ENCODE assay signal across 9 mouse cellular contexts in genomic region chr2:160593035-160593434, GRCm38 (mm10). TPM values are rescaled to one million over a fixed set of nuclear protein-coding genes. Genes with fewer than 3 reads are reported as not detected.
DNase-seq lines count a peak whose midpoint lies in the region; ATAC-seq and TF ChIP-seq lines count a peak whose summit lies in the region.
"Had no signal": no experiment of that assay in that cellular context is flagged by ENCODE, and none has a peak within 500 bp of the region (broad histone marks: within the 10 kb centered on the region; RNA-seq: fewer than 3 reads in every experiment).

No protein-coding gene starts in this region.

- ATAC-seq in hindbrain, embryonic 11.5 days (ENCODE audit: low FRiP score) = no peak
- no peak for ATAC-seq in hindbrain, embryonic 16.5 days
- peak; percentile 55 for ATAC-seq in common myeloid progenitor, adult 5-6 weeks (replicated peaks; ENCODE audit: low read depth, poor library complexity, severe bottlenecking)
- ATAC-seq in heart, postnatal 0 days (ENCODE audit: insufficient read depth, low read depth) = no peak; the same call in 1 of the 2 replicates
- peak; percentile 47 for ATAC-seq in monocyte, adult 5-6 weeks (replicated peaks; ENCODE audit: insufficient number of reproducible peaks, low FRiP score, low TSS enrichment, poor library complexity, severe bottlenecking)

- no peak for TF ChIP-seq EP300 in heart, postnatal 0 days (IDR thresholded peaks at IDR 0.05; ENCODE audit: low read depth)

- TF ChIP-seq CTCF in heart, postnatal 0 days (IDR thresholded peaks at IDR 0.05; ENCODE audit: low read depth) = peak; percentile 94

- H3K4me3 ChIP-seq in hindbrain, embryonic 11.5 days (ENCODE audit: low read depth, low read length) = no peak overlapping the region
- no peak overlapping the region for H3K4me3 ChIP-seq in hindbrain, embryonic 16.5 days (ENCODE audit: low read length)
- H3K4me3 ChIP-seq in heart, postnatal 0 days (ENCODE audit: low read depth, low read length) = no peak overlapping the region
- H3K4me3 ChIP-seq: embryonic facial prominence, embryonic 15.5 days had no signal

- no peak overlapping the region for H3K4me2 ChIP-seq in hindbrain, embryonic 11.5 days (replicated peaks; ENCODE audit: low read depth, low read length)
- H3K4me2 ChIP-seq in hindbrain, embryonic 16.5 days (ENCODE audit: low read length) = no peak overlapping the region
- H3K4me2 ChIP-seq in heart, postnatal 0 days (ENCODE audit: low read depth, low read length) = no peak overlapping the region
- H3K4me2 ChIP-seq: embryonic facial prominence, embryonic 15.5 days had no signal

- H3K4me1 ChIP-seq in hindbrain, embryonic 11.5 days (replicated peaks; ENCODE audit: control insufficient read depth, insufficient read depth, low read length) = no peaks in the 10 kb centered on the region
- no peaks in the 10 kb centered on the region for H3K4me1 ChIP-seq in hindbrain, embryonic 16.5 days (ENCODE audit: control insufficient read depth, insufficient read depth, low read depth, low read length)
- no peaks in the 10 kb centered on the region for H3K4me1 ChIP-seq in heart, postnatal 0 days (ENCODE audit: control insufficient read depth, insufficient read depth)

- H3K9me3 ChIP-seq in hindbrain, embryonic 11.5 days (ENCODE audit: control insufficient read depth, low read length) = no peaks in the 10 kb centered on the region
- no peaks in the 10 kb centered on the region for H3K9me3 ChIP-seq in hindbrain, embryonic 16.5 days (ENCODE audit: control insufficient read depth, low read length)
- no peaks in the 10 kb centered on the region for H3K9me3 ChIP-seq in heart, postnatal 0 days (replicated peaks; ENCODE audit: control insufficient read depth, low read length)
- H3K9me3 ChIP-seq: embryonic facial prominence, embryonic 15.5 days had no signal

- no peaks in the 10 kb centered on the region; the same call in 1 of the 2 replicates for H3K27me3 ChIP-seq in hindbrain, embryonic 11.5 days (ENCODE audit: control insufficient read depth, insufficient read depth, low read length)
- H3K27me3 ChIP-seq in hindbrain, embryonic 16.5 days (replicated peaks; ENCODE audit: control insufficient read depth, insufficient read depth, low read length) = peaks cover 2% of the 10 kb centered on the region; the same call in 1 of the 2 replicates
- H3K27me3 ChIP-seq in heart, postnatal 0 days (ENCODE audit: control insufficient read depth, insufficient read depth, low read length) = peaks cover 4% of the 10 kb centered on the region; the same call in 1 of the 2 replicates
- H3K27me3 ChIP-seq: embryonic facial prominence, embryonic 15.5 days had no signal

- H3K36me3 ChIP-seq in hindbrain, embryonic 11.5 days (ENCODE audit: control insufficient read depth, insufficient read depth, low read length) = no peaks in the 10 kb centered on the region
- H3K36me3 ChIP-seq in hindbrain, embryonic 16.5 days (ENCODE audit: control insufficient read depth, insufficient read depth, low read length) = no peaks in the 10 kb centered on the region
- no peaks in the 10 kb centered on the region for H3K36me3 ChIP-seq in heart, postnatal 0 days (replicated peaks; ENCODE audit: control insufficient read depth, insufficient read depth, low read length)
- H3K36me3 ChIP-seq: embryonic facial prominence, embryonic 15.5 days had no signal

- no peak overlapping the region for H3K9ac ChIP-seq in hindbrain, embryonic 11.5 days (ENCODE audit: low read depth, low read length)
- H3K9ac ChIP-seq in hindbrain, embryonic 16.5 days (ENCODE audit: low read depth, low read length) = no peak overlapping the region
- H3K9ac ChIP-seq in heart, postnatal 0 days (replicated peaks; ENCODE audit: low read depth, low read length) = no peak overlapping the region
- H3K9ac ChIP-seq: embryonic facial prominence, embryonic 15.5 days had no signal

- H3K27ac ChIP-seq in hindbrain, embryonic 11.5 days (ENCODE audit: low read depth, low read length) = no peak overlapping the region
- no peak overlapping the region for H3K27ac ChIP-seq in hindbrain, embryonic 16.5 days (ENCODE audit: low read depth, low read length)
- no peak overlapping the region for H3K27ac ChIP-seq in heart, postnatal 0 days (ENCODE audit: low read depth)
- H3K27ac ChIP-seq: embryonic facial prominence, embryonic 15.5 days had no signal

- peak; percentile 83 for DNase-seq in hindbrain, embryonic 11.5 days (ENCODE audit: low spot score)
- peak; percentile 64 to 91 for DNase-seq in adrenal gland, adult (ENCODE audit: inconsistent age in 2 of 2, low spot score in 1 of 2)
- DNase-seq in heart, postnatal 0 days (ENCODE audit: low spot score) = no peak
- DNase-seq in left cerebral cortex, adult 18-20 months (ENCODE audit: low spot score in 2 of 2) = peak; percentile 77 to 86
- peak; percentile 90 for DNase-seq in testis, postnatal 10 days (ENCODE audit: low spot score)

- WGBS in hindbrain, embryonic 11.5 days = 0% methylated on average over 2 of the region's 2 CpGs
- WGBS in hindbrain, embryonic 16.5 days = 5% methylated on average over 2 of the region's 2 CpGs
- WGBS in heart, postnatal 0 days = 9% methylated on average over 2 of the region's 2 CpGs

RNA-seq across cellular contexts. Expression of gene Top1, which starts 52.7 kb away (rescaled TPM):
- 106 and 123 TPM in 2 replicates for polyA plus RNA-seq in hindbrain, embryonic 11.5 days (2014; fragmentation: Nextera tagmentation; extraction: Ambion mirVana)
- polyA plus RNA-seq in hindbrain, embryonic 16.5 days (2015; fragmentation: Nextera tagmentation; extraction: Ambion mirVana) = 55.7 and 58.3 TPM in 2 replicates
- 160 and 201 TPM in 2 replicates for total RNA-seq in common myeloid progenitor, adult 5-6 weeks (2017)
- total RNA-seq in heart, postnatal 0 days (2014; rRNA removed; ENCODE audit: low replicate concordance) = 14.8 and 23.5 TPM in 2 replicates
- 30.7 and 33.2 TPM in 2 replicates for polyA plus RNA-seq in heart, postnatal 0 days (2015; fragmentation: Nextera tagmentation; extraction: Ambion mirVana)
- 10 to 100 TPM; 75.2 to 78.7 TPM for total RNA-seq in left cerebral cortex, adult 18-20 months (2021)
- 127 to 181 TPM (median 138 TPM) in 3 replicates for total RNA-seq in monocyte, adult 5-6 weeks (2017)

Comparison
In these comparisons a context has a peak if more than half of its experiments do, and no peak if none do; other contexts are left out.
1. ATAC-seq: peak in common myeloid progenitor, adult 5-6 weeks (single experiment) and monocyte, adult 5-6 weeks (single experiment); none in hindbrain, embryonic 11.5 days (single experiment), hindbrain, embryonic 16.5 days (single experiment) and heart, postnatal 0 days (single experiment).